Mouse (Mus musculus): ENCODE results near the gene Nhlrc4. TPM values are rescaled to one million over a fixed set of nuclear protein-coding genes. Genes with fewer than 3 reads are reported as not detected.

Nhlrc4 gene
- polyA plus RNA-seq, 1 experiment from 2014 or later = 5.8 TPM

GRCm38 (mm10) chr17:25919786-25920642 lies 24.7 kb downstream of the Nhlrc4 start:
- no peaks in the 10 kb centered on the region for H3K27me3 ChIP-seq
- H3K4me1 ChIP-seq = peaks cover 26% of the 10 kb centered on the region
- H3K4me2 ChIP-seq (replicated peaks) = peak overlapping the region; percentile 84
- peak overlapping the region; percentile 96 for H3K27ac ChIP-seq (replicated peaks)
- WGBS = under 1% methylated on average over 40 of the region's 40 CpGs
- H3K4me3 ChIP-seq (replicated peaks) = peak overlapping the region; percentile 99
- H3K9ac ChIP-seq = peak overlapping the region; percentile 56
- H3K36me3 ChIP-seq = peaks cover 13% of the 10 kb centered on the region; the same call in 1 of the 2 replicates
- ATAC-seq (ENCODE audit: insufficient number of reproducible peaks, low FRiP score, low TSS enrichment, low read depth) = peak; percentile 97
- no peaks in the 10 kb centered on the region for H3K9me3 ChIP-seq (replicated peaks)

- Histone ChIP-seq H3K9me3 (replicated peaks) (no peaks in the 10 kb centered on the region), H3K4me2 (replicated peaks) (peak within 1 kb of the TSS; percentile 84), H3K9ac (peak within 1 kb of the TSS; percentile 86), H3K27me3 (no peaks in the 10 kb centered on the region), H3K4me3 (replicated peaks) (peak within 1 kb of the TSS; percentile 99), H3K36me3 (peaks cover 13% of the 10 kb centered on the region; the same call in 1 of the 2 replicates), H3K4me1 (peaks cover 26% of the 10 kb centered on the region), H3K27ac (replicated peaks) (peak within 1 kb of the TSS; percentile 96)
- under 1% methylated on average over 55 of the region's 78 CpGs for WGBS
- ATAC-seq (ENCODE audit: insufficient number of reproducible peaks, low FRiP score, low TSS enrichment, low read depth) = no peak
Observed at GRCm38 (mm10) chr17:25919144-25919785, 25.5 kb downstream of the Nhlrc4 start, which contains the start of gene Rab40c. Rab40c (minus strand) TSS chr17:25919727.

- Histone ChIP-seq H3K4me3 (replicated peaks) (peak overlapping the region; percentile 99), H3K36me3 (peaks cover 13% of the 10 kb centered on the region; the same call in 1 of the 2 replicates), H3K27me3 (no peaks in the 10 kb centered on the region), H3K4me1 (peaks cover 26% of the 10 kb centered on the region), H3K4me2 (replicated peaks) (peak overlapping the region; percentile 84), H3K9ac (peak overlapping the region; percentile 86), H3K27ac (replicated peaks) (peak overlapping the region; percentile 86; the same call in 1 of the 2 replicates), H3K9me3 (replicated peaks) (no peaks in the 10 kb centered on the region)
- no peak for ATAC-seq (ENCODE audit: insufficient number of reproducible peaks, low FRiP score, low TSS enrichment, low read depth)
- WGBS = 81% methylated on average over 9 of the region's 9 CpGs
Observed at GRCm38 (mm10) chr17:25918037-25918750, 26.6 kb downstream of the Nhlrc4 start.

- H3K36me3 ChIP-seq = peaks cover 13% of the 10 kb centered on the region; the same call in 1 of the 2 replicates
- no peaks in the 10 kb centered on the region for H3K27me3 ChIP-seq
- no peak for ATAC-seq (ENCODE audit: insufficient number of reproducible peaks, low FRiP score, low TSS enrichment, low read depth)
- whole genome bisulfite sequencing = 69% methylated on average over 8 of the region's 8 CpGs
- H3K4me3 ChIP-seq (replicated peaks) = no peak overlapping the region
- H3K9me3 ChIP-seq (replicated peaks) = no peaks in the 10 kb centered on the region
- H3K9ac ChIP-seq = no peak overlapping the region
- H3K27ac ChIP-seq (replicated peaks) = no peak overlapping the region
- no peak overlapping the region for H3K4me2 ChIP-seq (replicated peaks)
- H3K4me1 ChIP-seq = peaks cover 26% of the 10 kb centered on the region
Observed at GRCm38 (mm10) chr17:25916931-25917647, 27.7 kb downstream of the Nhlrc4 start.

- no peak overlapping the region for H3K27ac ChIP-seq (replicated peaks)
- peaks cover 13% of the 10 kb centered on the region for H3K36me3 ChIP-seq
- H3K9me3 ChIP-seq (replicated peaks) = no peaks in the 10 kb centered on the region
- 74% methylated on average over 4 of the region's 4 CpGs for WGBS
- H3K9ac ChIP-seq = no peak overlapping the region
- H3K4me1 ChIP-seq = peaks cover 21% of the 10 kb centered on the region
- no peak for ATAC-seq (ENCODE audit: insufficient number of reproducible peaks, low FRiP score, low TSS enrichment, low read depth)
- H3K4me3 ChIP-seq (replicated peaks) = no peak overlapping the region
- no peaks in the 10 kb centered on the region for H3K27me3 ChIP-seq
- no peak overlapping the region for H3K4me2 ChIP-seq (replicated peaks)
Observed at GRCm38 (mm10) chr17:25914295-25914694, 30.5 kb downstream of the Nhlrc4 start.

GRCm38 (mm10) chr17:25913877-25914275 lies 30.9 kb downstream of the Nhlrc4 start:
- Histone ChIP-seq H3K9ac (no peak overlapping the region), H3K27me3 (no peaks in the 10 kb centered on the region), H3K9me3 (replicated peaks) (no peaks in the 10 kb centered on the region), H3K4me2 (replicated peaks) (no peak overlapping the region), H3K27ac (replicated peaks) (no peak overlapping the region), H3K4me3 (replicated peaks) (no peak overlapping the region), H3K4me1 (peaks cover 19% of the 10 kb centered on the region), H3K36me3 (peaks cover 13% of the 10 kb centered on the region)
- WGBS = 70% methylated on average over 1 of the region's 1 CpGs
- ATAC-seq (ENCODE audit: insufficient number of reproducible peaks, low FRiP score, low TSS enrichment, low read depth) = no peak

GRCm38 (mm10) chr17:25913186-25913876 lies 31.4 kb downstream of the Nhlrc4 start:
- no peak for ATAC-seq (ENCODE audit: insufficient number of reproducible peaks, low FRiP score, low TSS enrichment, low read depth)
- Histone ChIP-seq H3K4me2 (replicated peaks) (no peak overlapping the region), H3K9me3 (replicated peaks) (no peaks in the 10 kb centered on the region), H3K4me3 (replicated peaks) (no peak overlapping the region), H3K4me1 (peaks cover 14% of the 10 kb centered on the region), H3K27me3 (no peaks in the 10 kb centered on the region), H3K27ac (replicated peaks) (no peak overlapping the region), H3K9ac (no peak overlapping the region), H3K36me3 (peaks cover 13% of the 10 kb centered on the region)
- WGBS = 84% methylated on average over 14 of the region's 14 CpGs

GRCm38 (mm10) chr17:25911816-25912215 lies 32.9 kb downstream of the Nhlrc4 start:
- H3K9ac ChIP-seq = no peak overlapping the region
- WGBS = 86% methylated on average over 4 of the region's 4 CpGs
- no peak overlapping the region for H3K4me2 ChIP-seq (replicated peaks)
- H3K36me3 ChIP-seq = peaks cover 3% of the 10 kb centered on the region; the same call in 1 of the 2 replicates
- ATAC-seq (ENCODE audit: insufficient number of reproducible peaks, low FRiP score, low TSS enrichment, low read depth) = no peak
- H3K9me3 ChIP-seq (replicated peaks) = no peaks in the 10 kb centered on the region
- no peaks in the 10 kb centered on the region for H3K27me3 ChIP-seq
- no peak overlapping the region for H3K27ac ChIP-seq (replicated peaks)
- H3K4me1 ChIP-seq = no peaks in the 10 kb centered on the region
- no peak overlapping the region for H3K4me3 ChIP-seq (replicated peaks)

- no peaks in the 10 kb centered on the region for H3K4me1 ChIP-seq
- H3K27ac ChIP-seq (replicated peaks) = no peak overlapping the region
- H3K36me3 ChIP-seq = peaks cover 5% of the 10 kb centered on the region; the same call in 1 of the 2 replicates
- 84% methylated on average over 2 of the region's 2 CpGs for WGBS
- no peaks in the 10 kb centered on the region for H3K9me3 ChIP-seq (replicated peaks)
- H3K27me3 ChIP-seq = no peaks in the 10 kb centered on the region
- H3K4me3 ChIP-seq (replicated peaks) = no peak overlapping the region
- no peak overlapping the region for H3K4me2 ChIP-seq (replicated peaks)
- no peak for ATAC-seq (ENCODE audit: insufficient number of reproducible peaks, low FRiP score, low TSS enrichment, low read depth)
- no peak overlapping the region for H3K9ac ChIP-seq
Observed at GRCm38 (mm10) chr17:25907640-25908039, 37.1 kb downstream of the Nhlrc4 start.

- no peak for ATAC-seq (ENCODE audit: insufficient number of reproducible peaks, low FRiP score, low TSS enrichment, low read depth)
- no peaks in the 10 kb centered on the region for H3K27me3 ChIP-seq
- no peak overlapping the region for H3K9ac ChIP-seq
- no peak overlapping the region for H3K4me3 ChIP-seq (replicated peaks)
- no peak overlapping the region for H3K27ac ChIP-seq (replicated peaks)
- 82% methylated on average over 3 of the region's 3 CpGs for WGBS
- no peak overlapping the region for H3K4me2 ChIP-seq (replicated peaks)
- H3K36me3 ChIP-seq = peaks cover 5% of the 10 kb centered on the region; the same call in 1 of the 2 replicates
- no peaks in the 10 kb centered on the region for H3K9me3 ChIP-seq (replicated peaks)
- H3K4me1 ChIP-seq = no peaks in the 10 kb centered on the region
Observed at GRCm38 (mm10) chr17:25903061-25903460, 41.7 kb downstream of the Nhlrc4 start.

Measured in embryonic facial prominence, embryonic 15.5 days (tissue).